Mouse (Mus musculus): ENCODE measurements at regions not wholly inside any gene's neighbourhood (a gene's known extent, or its start where the extent isn't known, plus 50 kb on each side); places are given as distances from the start of the nearest gene placed in this dataset.

- peak; percentile 83 for DNase-seq
Measured at GRCm38 (mm10) chrX:61432276-61432675, 246.9 kb upstream of the Cdr1 start.

- peak; percentile 27 for DNase-seq
Measured at GRCm38 (mm10) chrX:61425316-61425715, 240.0 kb upstream of the Cdr1 start.

- no peak for DNase-seq
Measured at GRCm38 (mm10) chrX:61393154-61393553, 207.8 kb upstream of the Cdr1 start.

- DNase-seq, result peak; percentile 27
Measured at GRCm38 (mm10) chrX:61391627-61392026, 206.3 kb upstream of the Cdr1 start.
